Mouse (Mus musculus) layer of hippocampus, postnatal 36 days (tissue): Measurements from ENCODE around the gene Pgap3. TPM values are rescaled to one million over a fixed set of nuclear protein-coding genes. Genes with fewer than 3 reads are reported as not detected.

Experiments used
- DNase-seq, 2 experiments: peaks; one replicate each; pipeline ENCODE4 v3.0.0; 2022
- total RNA-seq, 2 experiments: library from RNA; stranded (reverse); gene quantifications; 2 replicates each; pipeline ENCODE4 v1.2.3; 2021

Gene Pgap3
- 1 to 10 TPM; 8.3 to 8.4 TPM for total RNA-seq

DNA sequence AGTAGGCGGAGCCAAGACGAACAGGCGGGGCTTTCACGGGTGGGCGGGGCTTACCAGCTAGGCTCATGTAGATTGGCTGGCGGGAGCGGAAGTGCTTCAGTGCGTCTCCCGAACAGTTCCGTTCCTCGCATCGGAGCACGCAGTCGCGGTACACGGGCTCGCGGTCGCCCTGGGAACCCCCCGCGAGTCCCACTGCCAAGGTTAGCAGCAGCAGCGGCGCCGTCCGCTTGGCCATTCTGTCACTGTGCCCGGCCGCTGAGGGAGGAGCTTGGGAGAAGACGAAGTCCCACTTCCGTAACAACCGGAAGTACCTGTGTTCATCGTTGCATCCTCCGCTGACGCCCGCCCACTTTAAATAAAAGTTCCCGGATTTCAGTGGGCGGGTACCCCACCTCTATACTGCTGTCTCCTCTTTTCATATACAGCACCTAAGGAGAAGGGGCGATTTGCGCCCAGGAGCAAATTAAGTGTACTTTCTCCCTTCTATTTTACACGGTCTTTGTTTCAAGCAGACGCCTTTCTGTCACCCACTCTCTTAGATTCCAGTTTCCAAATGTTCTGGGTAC lies at the start of gene Pgap3:
TSS of gene Pgap3 (minus strand) at position 330 of the 566 bp plus-strand sequence.
- DNase-seq: peak; percentile 87 to 92

DNA sequence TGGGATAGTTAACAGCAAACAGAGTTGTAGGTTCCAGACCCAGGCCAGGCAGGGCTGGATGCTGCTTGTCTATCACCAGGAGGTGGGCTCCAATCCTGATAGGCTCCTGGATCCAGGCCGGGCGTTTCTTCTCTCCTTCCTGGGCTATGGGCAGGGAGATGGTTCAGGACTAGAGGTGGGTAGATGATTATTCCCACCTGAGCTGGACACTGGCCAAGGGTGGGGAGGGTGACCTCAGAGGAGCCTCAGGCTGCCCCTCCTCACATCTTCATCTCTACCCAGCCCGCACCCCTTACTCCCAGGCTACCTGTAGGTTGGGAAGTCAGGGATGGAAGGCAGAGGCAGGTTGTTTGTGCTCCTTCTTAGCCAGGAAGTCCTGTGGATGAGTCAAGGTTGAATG lies 49.1 kb upstream of the Pgap3 start:
- DNase-seq: no peak

DNA sequence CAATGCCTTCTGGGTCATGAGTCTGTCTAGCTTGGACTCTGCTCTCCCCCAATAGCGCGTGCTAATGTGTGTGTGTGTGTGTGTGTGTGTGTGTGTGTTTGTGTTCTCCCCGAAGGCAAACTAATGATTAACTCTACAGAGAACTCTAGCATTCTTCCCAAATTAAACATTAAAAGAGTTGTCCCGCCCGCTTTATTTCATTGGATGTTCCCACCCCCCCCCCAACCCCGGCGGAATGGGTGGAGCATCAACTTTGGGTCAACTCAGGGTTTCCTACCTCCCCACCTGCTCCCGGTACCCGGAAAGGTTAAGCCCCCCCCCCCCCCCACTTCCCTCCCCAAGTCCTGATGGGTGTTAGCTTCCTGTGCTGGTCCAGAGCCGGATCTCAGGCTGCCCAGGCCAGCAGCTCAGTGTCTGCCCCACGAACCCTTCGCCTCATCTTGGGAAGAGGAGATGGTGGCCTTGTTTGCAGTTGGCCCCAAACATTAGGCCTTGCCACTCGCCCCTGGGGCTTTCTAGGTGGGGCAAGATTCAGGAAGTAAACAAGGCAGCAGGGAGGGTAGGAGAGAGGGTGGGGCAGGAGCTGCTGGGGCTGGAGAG lies 48.0 kb upstream of the Pgap3 start:
- no peak for DNase-seq

- no peak for DNase-seq
Measured at GRCm38 (mm10) chr11:98447475-98447834, 47.2 kb upstream of the Pgap3 start.

- no peak for DNase-seq
Measured at GRCm38 (mm10) chr11:98446562-98447474, 46.5 kb upstream of the Pgap3 start.

DNA sequence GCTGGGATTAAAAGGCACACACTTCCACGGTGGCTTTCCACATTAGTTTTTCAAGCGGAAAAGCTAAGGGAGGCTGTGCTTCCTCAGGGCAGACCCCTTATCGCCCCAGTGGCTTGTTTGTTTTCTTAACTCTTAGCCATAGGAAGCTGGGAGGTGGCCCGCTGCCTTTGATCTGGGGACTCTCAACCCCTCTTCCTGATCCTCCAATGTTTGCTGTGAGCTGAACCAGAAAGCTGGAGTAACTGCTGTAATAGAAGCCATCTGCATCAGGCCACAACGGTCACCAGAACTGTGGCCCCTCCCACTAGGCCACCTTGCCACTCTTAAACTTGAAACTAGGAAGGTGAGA lies 45.9 kb upstream of the Pgap3 start, which contains the start of gene Grb7:
TSS of gene Grb7 (plus strand) at position 182 of the 349 bp plus-strand sequence.
- no peak for DNase-seq

- no peak for DNase-seq
Measured at GRCm38 (mm10) chr11:98445679-98446078, 45.4 kb upstream of the Pgap3 start.

DNA sequence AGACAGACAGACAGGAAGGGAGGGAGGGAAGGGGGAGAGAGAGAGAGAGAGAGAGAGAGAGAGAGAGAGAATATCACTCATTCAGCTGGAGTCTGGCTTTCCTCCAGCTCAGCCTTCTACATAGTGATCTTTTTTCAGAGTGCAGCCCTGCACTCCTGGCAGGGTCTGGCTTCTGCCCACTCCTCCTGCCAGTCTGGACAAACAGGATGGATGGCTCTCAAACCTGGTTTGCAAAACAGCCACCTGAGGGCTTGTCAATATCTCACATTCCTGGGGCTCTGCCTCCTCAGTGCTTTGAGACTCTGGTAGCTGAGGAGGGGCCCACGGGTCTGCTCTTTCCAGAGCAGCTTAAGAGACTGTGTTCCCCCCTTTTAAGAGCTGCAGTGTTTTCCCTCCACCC lies 44.9 kb upstream of the Pgap3 start:
- DNase-seq: no peak

- no peak for DNase-seq
Measured at GRCm38 (mm10) chr11:98443688-98444087, 43.4 kb upstream of the Pgap3 start.

DNA sequence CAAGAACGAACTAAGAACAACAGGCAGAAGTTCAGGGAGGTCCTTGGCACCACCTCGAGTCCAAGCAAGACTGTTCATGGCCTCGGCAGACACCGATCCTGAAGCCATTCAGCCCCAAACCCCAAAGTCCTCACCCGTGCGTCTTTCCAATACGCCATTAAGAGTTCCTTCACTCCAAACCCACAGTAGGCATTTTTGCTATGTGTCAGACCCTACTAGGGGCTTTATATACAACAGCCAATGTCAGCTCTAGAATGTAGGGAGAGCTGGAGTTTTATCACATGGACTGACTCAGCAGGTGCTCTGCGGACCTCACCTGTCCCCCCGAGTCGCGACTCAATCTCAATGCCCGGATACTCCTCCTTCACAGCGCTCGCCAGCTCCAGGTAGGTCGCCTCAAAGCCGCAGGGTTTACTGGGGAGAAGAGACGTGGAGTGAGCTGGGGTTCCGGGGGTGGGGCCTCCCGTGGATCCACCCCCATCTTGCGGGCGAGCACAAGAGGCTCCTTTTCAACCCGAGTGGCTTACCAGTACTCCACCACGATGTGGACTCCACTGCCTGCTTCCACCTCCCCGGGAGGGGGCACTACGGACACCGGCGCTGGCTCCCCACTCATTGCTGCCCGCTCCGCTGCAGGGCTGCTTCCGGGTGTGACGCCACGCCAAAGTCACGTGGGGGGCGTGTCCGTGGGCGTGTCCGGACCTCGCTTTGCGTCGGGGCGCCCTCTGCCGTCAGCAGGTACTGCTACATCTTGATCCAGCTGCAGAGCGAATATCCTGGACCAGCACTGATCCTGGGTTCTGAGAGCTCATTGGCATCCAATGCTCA lies 38.3 kb upstream of the Pgap3 start, which contains the start of gene Mien1:
TSS of gene Mien1 (minus strand) at position 661 of the 828 bp plus-strand sequence.
- DNase-seq: peak; percentile 94 to 95

- DNase-seq: no peak
Measured at GRCm38 (mm10) chr11:98437441-98437840, 37.2 kb upstream of the Pgap3 start.

DNA sequence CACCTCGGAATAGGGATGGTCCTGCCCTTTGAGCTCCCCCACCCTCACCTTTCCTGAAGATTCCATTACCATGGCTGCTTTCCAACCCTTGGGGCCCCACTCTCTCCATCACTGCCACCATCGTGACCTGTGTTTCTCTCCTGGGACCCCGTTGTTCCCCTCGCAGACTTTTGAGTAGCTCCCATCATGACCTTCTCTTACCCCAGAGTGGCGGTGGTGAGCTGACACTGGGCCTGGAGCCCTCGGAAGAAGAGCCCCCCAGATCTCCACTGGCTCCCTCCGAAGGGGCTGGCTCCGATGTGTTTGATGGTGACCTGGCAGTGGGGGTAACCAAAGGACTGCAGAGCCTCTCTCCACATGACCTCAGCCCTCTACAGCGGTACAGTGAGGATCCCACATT lies 35.4 kb upstream of the Pgap3 start:
- no peak for DNase-seq

- no peak for DNase-seq
Measured at GRCm38 (mm10) chr11:98431743-98432502, 31.6 kb upstream of the Pgap3 start.

DNA sequence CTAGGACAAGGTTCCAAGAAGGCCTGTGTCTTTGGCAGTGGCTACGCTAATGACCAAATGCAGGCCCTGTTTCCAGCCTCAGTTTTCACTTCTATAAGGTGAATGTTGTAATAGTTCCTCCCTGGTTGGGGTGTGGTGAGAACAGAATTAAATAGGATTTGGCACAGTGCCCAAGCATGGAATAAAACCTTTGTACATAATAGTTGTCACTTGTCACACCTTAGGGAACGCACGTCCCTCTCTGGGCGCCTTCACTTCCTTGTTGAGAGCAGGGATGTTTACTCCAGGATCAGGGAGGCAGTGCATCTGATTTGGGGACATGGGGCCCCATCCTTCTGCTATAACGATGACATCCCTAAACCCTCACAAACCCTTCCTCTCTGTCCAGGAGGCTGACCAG lies 28.1 kb upstream of the Pgap3 start:
- DNase-seq: no peak

DNA sequence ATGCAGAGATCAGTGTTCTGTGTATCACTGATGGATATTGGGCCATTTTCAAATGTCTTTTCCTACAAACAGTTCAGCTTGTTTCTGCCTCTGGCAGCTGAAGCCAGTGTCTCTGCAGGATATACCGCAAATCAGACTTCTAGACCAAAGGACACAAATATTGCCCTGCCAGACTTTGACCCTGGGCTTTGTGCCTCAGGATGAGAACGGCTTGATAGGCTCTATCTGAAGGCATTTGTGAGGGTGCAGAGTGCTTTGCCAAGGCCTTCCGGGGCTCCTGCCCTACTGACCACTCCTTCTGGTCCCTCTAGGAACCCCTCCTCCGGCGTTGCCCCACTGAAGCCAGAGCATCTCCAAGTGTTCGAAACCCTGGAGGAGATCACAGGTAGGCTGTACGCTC lies 26.3 kb upstream of the Pgap3 start:
- DNase-seq: no peak

DNA sequence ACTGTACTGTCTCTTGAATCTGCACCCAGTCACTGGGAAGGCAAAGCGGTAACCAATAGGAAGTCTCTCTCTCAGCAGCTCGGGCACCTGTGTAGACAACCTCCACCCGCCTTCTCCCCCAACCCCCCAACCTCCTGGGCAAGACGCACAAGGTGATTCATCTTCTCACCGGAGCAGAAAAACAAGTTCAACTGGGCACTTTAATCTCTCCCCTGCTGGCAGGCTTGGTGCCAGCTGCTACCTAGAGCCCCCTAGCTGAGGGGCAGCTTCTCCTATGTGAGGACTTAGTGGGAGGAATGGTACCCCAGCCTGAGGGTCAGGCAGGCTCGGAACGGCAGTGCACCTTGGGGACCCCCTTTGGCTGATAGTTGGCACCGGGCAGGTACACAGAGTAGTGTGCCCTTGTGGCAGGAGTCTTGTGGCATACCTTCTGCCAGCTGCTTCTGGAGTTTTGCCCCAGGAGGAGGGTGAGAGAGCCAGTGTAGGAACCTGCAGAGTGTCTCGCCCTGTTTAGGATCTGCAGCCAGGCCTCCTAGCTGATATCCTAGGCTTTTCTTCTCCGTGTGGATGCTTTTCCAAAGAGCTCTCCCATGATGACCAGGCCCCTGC lies 18.8 kb upstream of the Pgap3 start:
- no peak for DNase-seq

- no peak for DNase-seq
Measured at GRCm38 (mm10) chr11:98418273-98418672, 18.0 kb upstream of the Pgap3 start.

DNA sequence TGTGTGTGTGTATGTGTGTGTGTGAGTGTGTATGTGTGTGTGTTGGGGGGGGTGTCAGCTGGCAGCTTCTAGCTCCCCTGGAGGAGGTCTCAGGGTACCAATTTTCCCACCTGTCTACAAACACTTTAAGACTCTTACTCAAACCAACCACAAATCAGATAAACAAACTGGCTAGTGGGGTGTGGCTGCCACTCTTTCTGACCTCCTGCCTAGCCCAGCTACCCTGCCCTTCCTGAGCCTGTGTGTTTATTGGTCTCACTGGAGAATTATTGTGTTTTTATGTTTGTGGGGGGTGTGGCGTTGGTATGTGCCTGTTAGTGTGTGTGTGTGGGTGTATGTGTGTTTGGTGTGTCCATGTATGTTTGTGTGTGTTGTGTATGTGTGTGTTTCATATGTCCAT lies 16.8 kb upstream of the Pgap3 start:
- no peak for DNase-seq

- no peak for DNase-seq
Measured at GRCm38 (mm10) chr11:98414162-98414561, 13.9 kb upstream of the Pgap3 start.

DNA sequence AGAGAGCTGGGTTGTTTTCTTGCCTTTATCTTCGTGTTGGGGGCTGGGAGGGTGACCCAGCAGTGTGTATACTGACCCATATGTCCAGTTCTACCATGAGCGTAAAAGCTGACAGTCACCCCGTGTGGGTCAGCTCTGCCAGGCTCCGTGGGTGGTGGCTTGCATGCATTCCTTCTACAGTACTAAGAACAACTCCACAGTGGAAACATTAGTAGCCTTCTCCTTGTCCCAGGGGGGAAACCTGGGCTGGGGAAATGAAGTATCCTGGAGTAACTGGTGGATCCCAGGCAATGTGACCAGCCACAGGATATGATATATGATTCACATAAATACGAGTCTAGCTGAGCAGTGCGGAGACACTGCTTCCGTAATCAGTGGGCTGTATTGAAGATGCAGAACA lies 13.4 kb upstream of the Pgap3 start:
- DNase-seq: no peak

DNA sequence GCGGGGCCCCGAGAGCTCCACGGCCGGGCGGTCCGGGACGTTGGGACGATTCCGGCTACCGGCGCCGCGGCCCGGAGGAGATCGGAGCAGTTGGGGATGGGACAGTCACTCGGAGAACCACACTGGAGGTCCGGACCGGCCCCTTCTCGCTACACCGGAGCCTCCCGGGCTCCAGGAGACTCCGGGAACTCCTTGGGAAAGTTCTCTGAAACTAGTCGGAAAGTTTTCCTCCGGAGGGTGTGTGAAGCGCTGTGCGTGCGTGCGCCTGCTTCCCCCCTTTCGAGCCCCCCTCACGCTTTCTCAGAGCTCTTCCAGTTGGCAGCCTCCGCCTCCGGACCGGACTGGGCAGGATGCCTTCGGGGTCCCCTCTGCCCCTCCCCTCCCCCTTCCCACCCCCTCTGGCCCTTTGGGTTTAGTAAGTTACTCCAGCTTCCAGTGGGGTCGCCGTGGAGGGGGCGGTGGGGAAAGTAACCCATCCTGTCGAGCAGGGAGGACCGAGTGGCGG lies 12.6 kb upstream of the Pgap3 start:
- DNase-seq: no peak
